Mouse (Mus musculus): ENCODE measurements around the gene Mier2.

The Mier2 gene

DNA sequence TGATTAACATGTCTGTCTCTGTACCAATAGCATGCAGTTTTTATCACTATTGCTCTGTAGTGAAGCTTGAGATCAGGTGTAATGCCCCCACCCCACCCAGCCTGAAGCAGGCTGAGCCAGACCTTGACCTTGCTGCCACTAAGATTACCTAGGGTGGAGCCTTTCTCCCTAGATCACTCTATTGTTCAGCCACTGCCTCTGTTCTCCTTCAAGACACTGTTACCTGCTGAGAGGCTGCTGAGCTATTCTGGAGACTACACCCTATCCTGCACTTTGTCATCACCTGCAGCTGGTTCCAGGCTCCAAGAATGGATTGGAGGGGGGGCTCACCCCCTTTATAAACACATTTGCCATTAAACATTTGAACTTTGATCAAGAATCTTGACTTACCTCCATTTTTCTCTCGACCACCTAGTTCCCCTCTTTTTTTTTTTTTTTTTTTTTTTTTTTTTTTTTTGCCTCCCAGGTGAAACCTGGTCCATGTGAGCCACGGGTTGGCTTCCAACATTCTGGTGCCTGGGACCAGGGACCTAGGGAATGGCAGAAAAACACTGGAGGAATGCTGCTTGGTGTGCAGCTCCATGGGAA, 58.2 kb downstream of the Mier2 start:
- no peak for DNase-seq (ENCODE audit: low spot score)

DNA sequence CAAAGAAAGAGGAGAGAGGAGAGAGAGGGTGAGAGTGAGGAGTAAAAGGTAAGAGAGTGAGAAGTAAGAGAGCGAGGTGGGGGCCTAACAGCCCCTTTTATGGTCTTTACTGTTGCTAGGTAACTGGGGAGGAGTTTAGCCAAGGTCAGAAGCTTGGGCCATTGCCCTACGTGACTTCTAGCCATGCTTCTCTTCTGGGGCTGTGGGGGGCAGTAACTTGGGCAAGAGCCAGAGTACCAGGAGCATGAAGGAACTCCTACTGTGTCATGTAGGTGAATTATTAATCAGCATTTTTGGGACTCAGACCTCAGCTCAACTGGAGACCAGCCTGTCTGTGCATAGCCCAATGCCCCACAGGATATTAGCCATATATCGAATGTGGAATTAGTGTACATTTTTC, 59.1 kb downstream of the Mier2 start:
- no peak for DNase-seq (ENCODE audit: low spot score)

All from testis, postnatal 10 days (tissue).